Mouse (Mus musculus) heart, embryonic 13.5 days (tissue): ENCODE results near the gene Chmp4b. TPM values are rescaled to one million over a fixed set of nuclear protein-coding genes. Genes with fewer than 3 reads are reported as not detected.

Experiments
- ATAC-seq: fragments of 200-750 bp; cut with Nextera tagmentation; 2 replicates; pipeline ENCODE4 v1.8.0; 2017; ENCODE audit warnings: moderate TSS enrichment; ENCODE audit not compliant: insufficient number of reproducible peaks, low FRiP score, low TSS enrichment; ENCODE audit errors: extremely low read depth
- H3K27ac ChIP-seq: fragments of 300-500 bp; sonication (generic); replicated peaks from 2 replicates; pipeline ENCODE4 v1.5.1; 2015; ENCODE audit warnings: moderate library complexity, mild to moderate bottlenecking, inconsistent platforms
- H3K27me3 ChIP-seq: fragments of 300-500 bp; sonication (generic); replicated peaks from 2 replicates; pipeline ENCODE4 v1.6.1; 2015; ENCODE audit warnings: mild to moderate bottlenecking, inconsistent platforms
- H3K36me3 ChIP-seq: fragments of 300-500 bp; sonication (generic); 2 replicates; pipeline ENCODE4 v1.6.1; 2015; ENCODE audit warnings: mild to moderate bottlenecking, inconsistent platforms
- H3K4me1 ChIP-seq: fragments of 300-500 bp; sonication (generic); 2 replicates; pipeline ENCODE4 v1.6.1; 2015; ENCODE audit warnings: inconsistent platforms
- H3K4me2 ChIP-seq: fragments of 300-500 bp; sonication (generic); 2 replicates; pipeline ENCODE4 v1.6.1; 2015; ENCODE audit warnings: inconsistent platforms, mild to moderate bottlenecking, moderate library complexity
- H3K4me3 ChIP-seq: fragments of 300-500 bp; sonication (generic); 2 replicates; pipeline ENCODE4 v1.5.1; 2015; ENCODE audit warnings: moderate library complexity, mild to moderate bottlenecking, inconsistent platforms
- H3K9ac ChIP-seq: fragments of 300-500 bp; sonication (generic); 2 replicates; pipeline ENCODE4 v1.6.1; 2015; ENCODE audit warnings: inconsistent platforms, mild to moderate bottlenecking, moderate library complexity
- H3K9me3 ChIP-seq: fragments of 300-500 bp; sonication (generic); 2 replicates; pipeline ENCODE4 v1.6.1; 2016; ENCODE audit warnings: inconsistent platforms
- WGBS: fragments of 180-500 bp; shearing (Covaris S2); methylation state at CpG from one replicate; pipeline ENCODE4 v1.1.7; 2015; ENCODE audit warnings: mixed read lengths; 5-methylcytosine and 5-hydroxymethylcytosine counted together
- polyA plus RNA-seq: library from polyadenylated mRNA; unstranded; fragments of >200 nt; fragmentation: Nextera tagmentation; extraction: Ambion mirVana; gene quantifications from 2 replicates; pipeline ENCODE4 v1.2.1, GENCODE M21; 2015

Gene Chmp4b
- polyA plus RNA-seq, 1 experiment from 2014 or later = 22.3 TPM

GRCm38 (mm10) chr2:154670106-154670505 is 18.6 kb downstream of the Chmp4b start:
- no peak for ATAC-seq
- H3K4me1 ChIP-seq = peaks cover 55% of the 10 kb centered on the region

DNA sequence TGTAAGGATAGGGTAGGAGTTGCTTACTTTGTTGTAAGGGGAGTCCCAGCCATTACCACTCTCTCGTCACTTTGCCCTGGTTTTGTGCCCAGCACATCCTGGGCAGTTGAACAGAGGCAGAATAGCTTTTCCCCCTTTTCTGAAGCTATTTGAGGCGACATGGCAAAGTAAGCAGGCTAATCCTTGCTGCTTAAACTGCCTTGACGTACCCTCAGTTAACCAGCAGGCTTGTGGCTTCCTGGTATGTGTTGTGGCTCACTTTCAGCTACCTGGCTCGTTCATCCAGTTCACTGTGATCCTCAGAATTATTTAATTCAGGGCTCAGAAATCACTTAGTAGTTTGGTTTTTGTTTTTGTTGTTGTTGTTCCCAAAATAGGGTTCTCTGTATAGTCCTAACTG is 19.2 kb downstream of the Chmp4b start:
- 77% methylated on average over 4 of the region's 4 CpGs for WGBS
- Histone ChIP-seq H3K27ac (no peak overlapping the region), H3K4me2 (no peak overlapping the region), H3K36me3 (peaks cover 22% of the 10 kb centered on the region), H3K27me3 (no peaks in the 10 kb centered on the region), H3K9me3 (no peaks in the 10 kb centered on the region), H3K9ac (no peak overlapping the region), H3K4me1 (peaks cover 60% of the 10 kb centered on the region), H3K4me3 (no peak overlapping the region)
- ATAC-seq = no peak

More at GRCm38 (mm10) chr2:154670106-154670505, 18.6 kb downstream of the Chmp4b start:
- Histone ChIP-seq H3K4me2 (no peak overlapping the region), H3K9me3 (no peaks in the 10 kb centered on the region), H3K36me3 (peaks cover 28% of the 10 kb centered on the region), H3K27me3 (no peaks in the 10 kb centered on the region), H3K27ac (no peak overlapping the region), H3K4me3 (no peak overlapping the region), H3K9ac (peak overlapping the region; percentile 3; the same call in 1 of the 2 replicates)
- WGBS = 67% methylated on average over 4 of the region's 4 CpGs

DNA sequence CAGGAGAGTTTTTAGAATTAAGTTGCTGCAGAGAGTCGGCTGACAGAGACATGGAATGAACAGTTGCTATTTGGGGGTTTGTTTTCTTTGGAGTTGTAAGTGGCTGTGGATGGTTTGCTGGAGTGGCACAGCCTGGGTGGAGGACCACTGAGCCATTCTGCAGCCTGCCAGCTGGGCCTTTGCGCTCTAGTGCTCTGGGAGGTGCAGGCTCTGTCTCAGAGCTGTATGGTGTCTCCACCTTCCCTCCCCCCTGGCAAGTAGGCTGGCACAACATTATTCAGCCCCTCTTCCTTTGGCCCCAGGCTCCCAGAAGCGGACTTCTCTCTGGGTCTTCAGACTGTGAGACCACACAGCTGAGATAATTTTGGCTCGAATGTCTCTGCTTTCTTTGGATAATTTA is 22.5 kb downstream of the Chmp4b start:
- peak overlapping the region; percentile 3; the same call in 1 of the 2 replicates for H3K9ac ChIP-seq
- 54% methylated on average over 4 of the region's 4 CpGs for WGBS
- H3K9me3 ChIP-seq = no peaks in the 10 kb centered on the region
- H3K4me2 ChIP-seq = 0 out of 2 replicates have a peak overlapping the region, but pooled peaks have one; percentile 0
- H3K4me1 ChIP-seq = peaks cover 78% of the 10 kb centered on the region
- no peak overlapping the region for H3K4me3 ChIP-seq
- peaks cover 16% of the 10 kb centered on the region for H3K36me3 ChIP-seq
- ATAC-seq = no peak
- H3K27me3 ChIP-seq = no peaks in the 10 kb centered on the region
- H3K27ac ChIP-seq = peak overlapping the region; percentile 43

DNA sequence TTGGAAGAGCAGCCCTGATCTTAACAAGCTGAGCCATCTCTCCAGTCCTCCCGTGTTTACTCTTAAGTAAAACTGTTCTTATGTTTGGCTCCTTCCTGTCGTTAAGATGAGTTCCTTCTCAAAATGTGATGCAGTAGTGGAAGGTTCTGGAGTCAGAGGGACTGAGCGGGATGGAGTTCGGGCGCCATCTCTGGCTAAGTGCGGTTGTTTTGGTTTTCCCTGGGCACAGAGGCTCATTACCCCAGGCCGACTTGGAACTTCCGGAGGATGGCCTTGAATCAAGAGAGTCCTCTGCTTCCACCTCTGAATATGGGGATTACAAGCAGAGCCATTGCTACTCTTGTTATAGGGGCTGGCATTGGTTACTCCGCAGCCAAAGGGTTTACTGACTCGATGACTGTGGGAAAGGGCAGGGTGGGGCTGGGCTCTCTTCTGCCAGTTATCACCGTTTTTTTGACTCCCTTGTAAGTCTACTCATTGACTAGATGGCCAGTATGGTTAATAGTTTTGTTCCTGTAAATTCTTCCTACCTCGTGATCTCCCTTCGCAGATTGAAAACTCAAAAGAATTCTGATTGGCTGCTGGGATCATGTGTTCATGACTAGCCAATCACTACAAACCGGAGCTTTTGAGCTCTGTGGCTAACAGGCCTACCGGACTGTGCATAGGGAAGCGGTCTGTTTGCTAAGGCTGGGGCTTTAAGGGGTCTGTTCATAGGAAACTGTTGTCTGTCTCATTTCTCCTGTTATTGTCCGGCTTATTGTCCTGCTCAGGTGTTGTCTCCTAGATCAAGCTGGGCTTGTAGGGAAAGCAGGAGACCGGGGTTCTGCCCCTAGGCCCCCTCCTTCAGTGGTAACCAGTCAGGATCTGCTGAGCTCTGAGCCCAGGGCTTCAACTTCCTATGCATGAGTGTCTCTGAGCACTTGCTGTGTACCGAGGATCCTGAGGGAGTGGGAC is 25.4 kb downstream of the Chmp4b start:
- Histone ChIP-seq H3K4me2 (peak overlapping the region; percentile 67), H3K27ac (peak overlapping the region; percentile 97), H3K36me3 (peaks cover 10% of the 10 kb centered on the region), H3K4me1 (peaks cover 82% of the 10 kb centered on the region), H3K9me3 (no peaks in the 10 kb centered on the region), H3K4me3 (peak overlapping the region; percentile 36), H3K27me3 (no peaks in the 10 kb centered on the region), H3K9ac (peak overlapping the region; percentile 64)
- ATAC-seq = peak; percentile 66; the same call in 1 of the 2 replicates
- 48% methylated on average over 19 of the region's 19 CpGs for WGBS

DNA sequence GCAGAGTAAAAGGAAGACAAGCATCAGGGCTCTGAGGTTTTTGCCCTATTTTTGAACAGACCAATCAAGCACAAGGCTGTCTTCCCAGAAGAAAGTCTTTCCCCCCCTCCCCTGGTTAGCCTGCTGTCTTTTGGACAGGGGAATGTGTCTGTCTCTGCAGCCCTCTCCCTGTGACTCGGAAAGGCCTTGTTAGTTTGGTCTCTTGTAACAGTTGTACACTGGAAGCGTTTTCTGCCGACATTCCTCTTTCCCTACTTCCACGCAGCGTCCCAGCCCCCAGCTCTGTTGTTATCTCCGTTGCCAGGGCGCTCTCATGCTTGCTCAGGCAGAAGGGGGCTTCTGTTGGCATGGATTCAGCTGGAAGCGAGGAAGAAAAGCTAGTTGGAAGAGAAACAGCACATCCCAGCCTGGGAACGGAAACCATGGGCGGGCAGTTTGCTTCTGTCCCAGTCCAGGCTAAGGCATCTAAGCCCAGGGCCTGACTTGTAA is 26.2 kb downstream of the Chmp4b start:
- 4% methylated on average over 10 of the region's 10 CpGs for WGBS
- peaks cover 87% of the 10 kb centered on the region for H3K4me1 ChIP-seq
- H3K9me3 ChIP-seq = no peaks in the 10 kb centered on the region
- H3K4me3 ChIP-seq = peak overlapping the region; percentile 36
- H3K4me2 ChIP-seq = peak overlapping the region; percentile 67
- H3K27me3 ChIP-seq = no peaks in the 10 kb centered on the region
- ATAC-seq = peak; percentile 40; the same call in 1 of the 2 replicates
- H3K36me3 ChIP-seq = peaks cover 7% of the 10 kb centered on the region
- H3K27ac ChIP-seq = peak overlapping the region; percentile 97
- peak overlapping the region; percentile 64 for H3K9ac ChIP-seq

- Histone ChIP-seq H3K27ac (no peak overlapping the region), H3K27me3 (no peaks in the 10 kb centered on the region), H3K9ac (no peak overlapping the region), H3K4me2 (no peak overlapping the region), H3K4me3 (no peak overlapping the region), H3K4me1 (peaks cover 77% of the 10 kb centered on the region), H3K36me3 (peaks cover 3% of the 10 kb centered on the region; the same call in 1 of the 2 replicates), H3K9me3 (no peaks in the 10 kb centered on the region)
- no peak for ATAC-seq
- WGBS = 63% methylated on average over 3 of the region's 3 CpGs
Observed at GRCm38 (mm10) chr2:154678995-154679394, 27.5 kb downstream of the Chmp4b start.

GRCm38 (mm10) chr2:154680337-154680736 is 28.8 kb downstream of the Chmp4b start:
- Histone ChIP-seq H3K27me3 (no peaks in the 10 kb centered on the region), H3K4me3 (no peak overlapping the region)

GRCm38 (mm10) chr2:154680941-154681340 is 29.4 kb downstream of the Chmp4b start:
- WGBS = 91% methylated on average over 6 of the region's 6 CpGs
- ATAC-seq = no peak
- Histone ChIP-seq H3K27me3 (no peaks in the 10 kb centered on the region), H3K9me3 (no peaks in the 10 kb centered on the region), H3K36me3 (peaks cover 14% of the 10 kb centered on the region), H3K9ac (no peak overlapping the region), H3K4me3 (no peak overlapping the region), H3K4me1 (peaks cover 59% of the 10 kb centered on the region), H3K4me2 (no peak overlapping the region), H3K27ac (no peak overlapping the region)

More at GRCm38 (mm10) chr2:154680337-154680736, 28.8 kb downstream of the Chmp4b start:
- H3K27ac ChIP-seq = no peak overlapping the region
- 0 out of 2 replicates have a peak overlapping the region, but pooled peaks have one; percentile 8 for H3K9ac ChIP-seq
- 50% methylated on average over 2 of the region's 2 CpGs for WGBS
- ATAC-seq = no peak
- peaks cover 64% of the 10 kb centered on the region for H3K4me1 ChIP-seq
- no peak overlapping the region for H3K4me2 ChIP-seq
- H3K9me3 ChIP-seq = no peaks in the 10 kb centered on the region
- peaks cover 14% of the 10 kb centered on the region for H3K36me3 ChIP-seq

DNA sequence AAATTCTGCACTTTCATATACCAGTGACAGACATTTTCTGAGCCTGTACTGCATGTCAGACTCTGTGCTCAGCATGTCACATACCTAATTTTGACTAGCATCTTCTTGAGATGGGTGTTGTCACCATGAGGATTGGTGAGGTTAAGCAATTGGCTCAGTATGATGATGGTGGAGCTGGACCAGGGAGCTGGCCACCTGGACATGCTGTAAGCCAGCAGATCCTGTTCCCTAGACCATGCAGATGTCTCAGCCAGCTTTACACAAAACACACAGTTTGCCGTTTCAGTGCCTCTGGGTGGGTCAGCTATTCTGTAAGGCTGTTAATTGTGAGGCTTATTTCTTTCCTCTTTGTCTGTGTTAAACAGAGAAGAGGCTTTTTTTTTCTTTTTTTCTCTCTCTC is 31.2 kb downstream of the Chmp4b start:
- no peaks in the 10 kb centered on the region for H3K9me3 ChIP-seq
- no peaks in the 10 kb centered on the region for H3K27me3 ChIP-seq
- no peak overlapping the region for H3K4me2 ChIP-seq
- 71% methylated on average over 1 of the region's 1 CpGs for WGBS
- no peak overlapping the region for H3K4me3 ChIP-seq
- no peak overlapping the region for H3K27ac ChIP-seq
- peaks cover 14% of the 10 kb centered on the region for H3K36me3 ChIP-seq
- H3K4me1 ChIP-seq = peaks cover 58% of the 10 kb centered on the region
- ATAC-seq = no peak
- H3K9ac ChIP-seq = no peak overlapping the region

DNA sequence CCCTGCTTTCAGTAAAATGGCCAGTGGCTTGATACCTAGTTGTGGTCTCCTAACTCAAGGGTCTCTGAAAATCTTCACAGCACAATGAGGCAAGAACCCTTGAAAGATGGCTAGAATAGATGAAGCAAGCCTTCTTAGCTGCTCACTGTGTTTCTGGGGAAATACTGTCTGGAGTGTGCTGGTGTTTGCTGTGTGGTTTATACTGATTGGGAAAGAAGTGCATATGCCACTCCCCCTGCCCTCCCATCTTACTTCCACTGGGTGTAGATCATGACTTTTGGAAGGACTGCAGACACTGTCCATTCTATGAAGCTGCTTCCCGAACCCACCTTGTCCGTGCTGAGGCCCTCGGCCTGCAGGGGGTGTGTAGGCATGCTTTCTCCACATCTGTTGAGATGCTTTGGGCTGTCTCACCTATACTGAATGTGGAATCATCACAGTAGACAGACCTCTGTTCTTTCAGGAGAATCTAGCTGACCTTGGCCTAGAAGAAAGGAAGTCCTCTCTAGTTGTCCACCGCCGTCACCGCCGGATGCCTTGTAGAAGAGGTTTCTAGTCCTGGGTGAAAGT is 33.5 kb downstream of the Chmp4b start:
- Histone ChIP-seq H3K27ac (no peak overlapping the region), H3K4me1 (peaks cover 50% of the 10 kb centered on the region), H3K27me3 (no peaks in the 10 kb centered on the region), H3K4me3 (no peak overlapping the region), H3K9ac (no peak overlapping the region), H3K9me3 (no peaks in the 10 kb centered on the region), H3K36me3 (peaks cover 19% of the 10 kb centered on the region), H3K4me2 (no peak overlapping the region)
- ATAC-seq = no peak
- 87% methylated on average over 7 of the region's 7 CpGs for WGBS

DNA sequence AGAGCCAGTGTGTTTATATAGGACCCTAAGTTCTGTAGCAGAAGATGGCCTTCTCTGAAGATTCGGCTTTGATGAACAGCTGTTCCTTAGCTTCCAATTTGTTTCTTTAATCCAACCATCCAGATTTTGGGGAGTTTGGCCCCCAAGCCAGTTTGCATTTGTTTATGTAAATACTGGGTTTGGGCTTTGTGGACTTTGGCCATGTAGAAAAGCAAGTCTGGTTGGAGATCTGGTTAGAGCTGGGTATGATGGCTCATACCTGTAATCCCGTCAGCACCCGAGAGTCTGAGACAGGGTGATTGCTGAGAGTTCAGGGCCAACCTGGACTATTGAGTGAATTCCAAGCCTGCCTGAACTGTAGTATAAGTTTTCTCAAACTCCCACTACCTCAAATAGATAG is 34.3 kb downstream of the Chmp4b start:
- H3K4me1 ChIP-seq = peaks cover 42% of the 10 kb centered on the region
- no peaks in the 10 kb centered on the region for H3K27me3 ChIP-seq
- no peak overlapping the region for H3K4me3 ChIP-seq
- no peak for ATAC-seq
- H3K27ac ChIP-seq = no peak overlapping the region
- no peak overlapping the region for H3K4me2 ChIP-seq
- peaks cover 27% of the 10 kb centered on the region for H3K36me3 ChIP-seq
- no peak overlapping the region for H3K9ac ChIP-seq
- no peaks in the 10 kb centered on the region for H3K9me3 ChIP-seq
- 88% methylated on average over 3 of the region's 3 CpGs for WGBS
